Mouse (Mus musculus) G1E-ER4 (cell line): ENCODE results near the gene Dchs1. TPM values are rescaled to one million over a fixed set of nuclear protein-coding genes. Genes with fewer than 3 reads are reported as not detected.

Experiments
- GATA1 ChIP-seq: IDR thresholded peaks from one replicate; pipeline ENCODE4 v1.8.0; 2012; ENCODE audit warnings: low read length, inconsistent platforms
- polyA plus RNA-seq: library from polyadenylated mRNA; stranded (reverse); fragments of >175 nt; gene quantifications from 2 replicates; pipeline ENCODE4 v1.2.3, GENCODE M21; 2012

Dchs1 gene
- polyA plus RNA-seq: not detected in 2 replicates

- TF ChIP-seq GATA1: no peak
These were observed at the start of gene Dchs1 for GRCm38 (mm10) chr7:105787285-105788140. Gene Dchs1 (minus strand): TSS chr7:105787654.

GRCm38 (mm10) chr7:105824281-105824680, 36.8 kb upstream of the Dchs1 start:
- no peak for TF ChIP-seq GATA1

- TF ChIP-seq GATA1: no peak
These were observed 31.0 kb upstream of the Dchs1 start for GRCm38 (mm10) chr7:105818483-105818882.

GRCm38 (mm10) chr7:105816736-105817135, 29.3 kb upstream of the Dchs1 start:
- TF ChIP-seq GATA1: no peak

GRCm38 (mm10) chr7:105813326-105813725, 25.9 kb upstream of the Dchs1 start:
- TF ChIP-seq GATA1: no peak

GRCm38 (mm10) chr7:105812566-105812965, 25.1 kb upstream of the Dchs1 start:
- TF ChIP-seq GATA1: no peak

GRCm38 (mm10) chr7:105811516-105811915, 24.1 kb upstream of the Dchs1 start:
- TF ChIP-seq GATA1: no peak

- no peak for TF ChIP-seq GATA1
These were observed 23.5 kb upstream of the Dchs1 start, which contains the start of gene Mrpl17 for GRCm38 (mm10) chr7:105810877-105811489. Gene Mrpl17 (minus strand): TSS chr7:105811099.

GRCm38 (mm10) chr7:105810280-105810876, 22.9 kb upstream of the Dchs1 start:
- no peak for TF ChIP-seq GATA1

- no peak for TF ChIP-seq GATA1
These were observed 22.4 kb upstream of the Dchs1 start for GRCm38 (mm10) chr7:105809836-105810235.

GRCm38 (mm10) chr7:105808385-105808784, 20.9 kb upstream of the Dchs1 start:
- TF ChIP-seq GATA1: no peak

- no peak for TF ChIP-seq GATA1
These were observed 19.3 kb upstream of the Dchs1 start for GRCm38 (mm10) chr7:105806716-105807115.

- no peak for TF ChIP-seq GATA1
These were observed 18.7 kb upstream of the Dchs1 start for GRCm38 (mm10) chr7:105806125-105806524.

GRCm38 (mm10) chr7:105803428-105803827, 16.0 kb upstream of the Dchs1 start:
- no peak for TF ChIP-seq GATA1

GRCm38 (mm10) chr7:105802771-105803170, 15.3 kb upstream of the Dchs1 start:
- no peak for TF ChIP-seq GATA1

- TF ChIP-seq GATA1: no peak
These were observed 14.9 kb upstream of the Dchs1 start for GRCm38 (mm10) chr7:105802312-105802711.
